Mouse (Mus musculus): Measurements from ENCODE around the gene Eif1. TPM values are rescaled to one million over a fixed set of nuclear protein-coding genes. Genes with fewer than 3 reads are reported as not detected.
"Not testable (repeated sequence)": the region's sequence is repeated elsewhere in the genome, so short reads cannot be mapped to it uniquely, and the experiment has no call there.

Eif1 gene
- polyA plus RNA-seq, 1 experiment from 2014 or later, result 1,243 TPM

GRCm38 (mm10) chr11:100356819-100357211, 37.1 kb downstream of the Eif1 start:
- Histone ChIP-seq H3K27me3 (replicated peaks; ENCODE audit: control insufficient read depth, insufficient read depth, low read length) (peaks cover 4% of the 10 kb centered on the region; the same call in 1 of the 2 replicates), H3K9ac (replicated peaks; ENCODE audit: low read depth, low read length) (no peak overlapping the region), H3K27ac (ENCODE audit: low read length) (no peak overlapping the region), H3K4me2 (ENCODE audit: low read length) (peak overlapping the region; percentile 100), H3K4me1 (replicated peaks; ENCODE audit: control insufficient read depth, insufficient read depth, low read length) (peaks cover 12% of the 10 kb centered on the region), H3K4me3 (replicated peaks; ENCODE audit: low read length) (peak overlapping the region; percentile 63), H3K9me3 (ENCODE audit: control insufficient read depth, low read length) (no peaks in the 10 kb centered on the region), H3K36me3 (ENCODE audit: control insufficient read depth, insufficient read depth) (no peaks in the 10 kb centered on the region)
- 11% methylated on average over 9 of the region's 9 CpGs for WGBS
- no peak for ATAC-seq

GRCm38 (mm10) chr11:100357408-100357807, 37.7 kb downstream of the Eif1 start:
- peaks cover 4% of the 10 kb centered on the region; the same call in 1 of the 2 replicates for H3K27me3 ChIP-seq (replicated peaks; ENCODE audit: control insufficient read depth, insufficient read depth, low read length)
- no peak overlapping the region for H3K9ac ChIP-seq (replicated peaks; ENCODE audit: low read depth, low read length)

GRCm38 (mm10) chr11:100360175-100360574, 40.5 kb downstream of the Eif1 start:
- no peaks in the 10 kb centered on the region for H3K9me3 ChIP-seq (ENCODE audit: control insufficient read depth, low read length)
- H3K4me1 ChIP-seq (replicated peaks; ENCODE audit: control insufficient read depth, insufficient read depth, low read length), result peaks cover 12% of the 10 kb centered on the region
- H3K27me3 ChIP-seq (replicated peaks; ENCODE audit: control insufficient read depth, insufficient read depth, low read length), result peaks cover 4% of the 10 kb centered on the region; the same call in 1 of the 2 replicates
- no peak overlapping the region for H3K4me3 ChIP-seq (replicated peaks; ENCODE audit: low read length)
- ATAC-seq, result no peak
- no peaks in the 10 kb centered on the region for H3K36me3 ChIP-seq (ENCODE audit: control insufficient read depth, insufficient read depth)
- WGBS, result 80% methylated on average over 6 of the region's 6 CpGs
- H3K4me2 ChIP-seq (ENCODE audit: low read length), result no peak overlapping the region
- H3K9ac ChIP-seq (replicated peaks; ENCODE audit: low read depth, low read length), result no peak overlapping the region
- H3K27ac ChIP-seq (ENCODE audit: low read length), result no peak overlapping the region

More at GRCm38 (mm10) chr11:100357408-100357807, 37.7 kb downstream of the Eif1 start:
- H3K4me1 ChIP-seq (replicated peaks; ENCODE audit: control insufficient read depth, insufficient read depth, low read length), result peaks cover 12% of the 10 kb centered on the region
- H3K9me3 ChIP-seq (ENCODE audit: control insufficient read depth, low read length), result no peaks in the 10 kb centered on the region
- H3K4me2 ChIP-seq (ENCODE audit: low read length), result no peak overlapping the region
- H3K4me3 ChIP-seq (replicated peaks; ENCODE audit: low read length), result no peak overlapping the region
- H3K36me3 ChIP-seq (ENCODE audit: control insufficient read depth, insufficient read depth), result no peaks in the 10 kb centered on the region
- H3K27ac ChIP-seq (ENCODE audit: low read length), result no peak overlapping the region
- no peak for ATAC-seq
- WGBS, result 51% methylated on average over 5 of the region's 5 CpGs

- peaks cover 11% of the 10 kb centered on the region for H3K4me1 ChIP-seq (replicated peaks; ENCODE audit: control insufficient read depth, insufficient read depth, low read length)
- not testable (repeated sequence) for H3K27me3 ChIP-seq (replicated peaks; ENCODE audit: control insufficient read depth, insufficient read depth, low read length); H3K9me3 ChIP-seq (ENCODE audit: control insufficient read depth, low read length); ATAC-seq; H3K4me3 ChIP-seq (replicated peaks; ENCODE audit: low read length); H3K9ac ChIP-seq (replicated peaks; ENCODE audit: low read depth, low read length); H3K36me3 ChIP-seq (ENCODE audit: control insufficient read depth, insufficient read depth); H3K4me2 ChIP-seq (ENCODE audit: low read length); H3K27ac ChIP-seq (ENCODE audit: low read length)
- no CpG with 5 or more reads among the region's 13 CpGs for WGBS
Measured at GRCm38 (mm10) chr11:100361059-100361458, 41.4 kb downstream of the Eif1 start.

GRCm38 (mm10) chr11:100362209-100362978, 42.7 kb downstream of the Eif1 start:
- H3K4me3 ChIP-seq (replicated peaks; ENCODE audit: low read length), result no peak overlapping the region
- no peaks in the 10 kb centered on the region for H3K36me3 ChIP-seq (ENCODE audit: control insufficient read depth, insufficient read depth)
- WGBS, result 13% methylated on average over 8 of the region's 8 CpGs
- no peak overlapping the region for H3K4me2 ChIP-seq (ENCODE audit: low read length)
- 0 out of 2 replicates have a peak, but pooled peaks cover 4% of the 10 kb centered on the region for H3K27me3 ChIP-seq (replicated peaks; ENCODE audit: control insufficient read depth, insufficient read depth, low read length)
- no peak overlapping the region for H3K27ac ChIP-seq (ENCODE audit: low read length)
- peak; percentile 71 for ATAC-seq
- H3K9ac ChIP-seq (replicated peaks; ENCODE audit: low read depth, low read length), result no peak overlapping the region
- peaks cover 5% of the 10 kb centered on the region; the same call in 1 of the 2 replicates for H3K4me1 ChIP-seq (replicated peaks; ENCODE audit: control insufficient read depth, insufficient read depth, low read length)
- no peaks in the 10 kb centered on the region for H3K9me3 ChIP-seq (ENCODE audit: control insufficient read depth, low read length)

- Histone ChIP-seq H3K27ac (ENCODE audit: low read length) (no peak overlapping the region), H3K9me3 (ENCODE audit: control insufficient read depth, low read length) (no peaks in the 10 kb centered on the region), H3K4me2 (ENCODE audit: low read length) (no peak overlapping the region), H3K27me3 (replicated peaks; ENCODE audit: control insufficient read depth, insufficient read depth, low read length) (0 out of 2 replicates have a peak, but pooled peaks cover 4% of the 10 kb centered on the region), H3K9ac (replicated peaks; ENCODE audit: low read depth, low read length) (no peak overlapping the region), H3K4me3 (replicated peaks; ENCODE audit: low read length) (no peak overlapping the region), H3K4me1 (replicated peaks; ENCODE audit: control insufficient read depth, insufficient read depth, low read length) (peaks cover 5% of the 10 kb centered on the region; the same call in 1 of the 2 replicates), H3K36me3 (ENCODE audit: control insufficient read depth, insufficient read depth) (no peaks in the 10 kb centered on the region)
- 17% methylated on average over 12 of the region's 12 CpGs for WGBS
- ATAC-seq, result peak; percentile 35; the same call in 1 of the 2 replicates
Measured at GRCm38 (mm10) chr11:100362979-100363562, 43.4 kb downstream of the Eif1 start.

- no peak overlapping the region for H3K9ac ChIP-seq (replicated peaks; ENCODE audit: low read depth, low read length)
- H3K36me3 ChIP-seq (ENCODE audit: control insufficient read depth, insufficient read depth), result peaks cover 7% of the 10 kb centered on the region; the same call in 1 of the 2 replicates
- no peak overlapping the region for H3K4me2 ChIP-seq (ENCODE audit: low read length)
- no peak for ATAC-seq
- H3K4me1 ChIP-seq (replicated peaks; ENCODE audit: control insufficient read depth, insufficient read depth, low read length), result no peaks in the 10 kb centered on the region
- 87% methylated on average over 7 of the region's 7 CpGs for WGBS
- no peak overlapping the region for H3K4me3 ChIP-seq (replicated peaks; ENCODE audit: low read length)
- H3K9me3 ChIP-seq (ENCODE audit: control insufficient read depth, low read length), result no peaks in the 10 kb centered on the region
- H3K27ac ChIP-seq (ENCODE audit: low read length), result no peak overlapping the region
- no peaks in the 10 kb centered on the region for H3K27me3 ChIP-seq (replicated peaks; ENCODE audit: control insufficient read depth, insufficient read depth, low read length)
Measured at GRCm38 (mm10) chr11:100369145-100369544, 49.5 kb downstream of the Eif1 start.

GRCm38 (mm10) chr11:100369822-100370221, 50.1 kb downstream of the Eif1 start:
- H3K4me3 ChIP-seq (replicated peaks; ENCODE audit: low read length), result no peak overlapping the region
- H3K27me3 ChIP-seq (replicated peaks; ENCODE audit: control insufficient read depth, insufficient read depth, low read length), result no peaks in the 10 kb centered on the region
- no peaks in the 10 kb centered on the region for H3K9me3 ChIP-seq (ENCODE audit: control insufficient read depth, low read length)
- no peak overlapping the region for H3K9ac ChIP-seq (replicated peaks; ENCODE audit: low read depth, low read length)
- no peak for ATAC-seq
- H3K4me1 ChIP-seq (replicated peaks; ENCODE audit: control insufficient read depth, insufficient read depth, low read length), result no peaks in the 10 kb centered on the region
- 85% methylated on average over 8 of the region's 8 CpGs for WGBS
- H3K4me2 ChIP-seq (ENCODE audit: low read length), result no peak overlapping the region
- no peak overlapping the region for H3K27ac ChIP-seq (ENCODE audit: low read length)
- H3K36me3 ChIP-seq (ENCODE audit: control insufficient read depth, insufficient read depth), result peaks cover 9% of the 10 kb centered on the region; the same call in 1 of the 2 replicates

Measured in forebrain, embryonic 16.5 days (tissue).